Mouse (Mus musculus) limb, embryonic 10.5 days (tissue): Measurements from ENCODE around the gene Hrct1. TPM values are rescaled to one million over a fixed set of nuclear protein-coding genes. Genes with fewer than 3 reads are reported as not detected.
A peak's percentile ranks its signal among the peaks of the same experiment; 100 is the strongest.

Experiments used
- DNase-seq: peaks from one replicate; pipeline ENCODE4 v3.0.0-alpha.2; 2017; ENCODE audit warnings: low spot score
- H3K27ac ChIP-seq: fragments of 300-500 bp; sonication (generic); 2 replicates; pipeline ENCODE4 v1.5.1; 2016; ENCODE audit warnings: mild to moderate bottlenecking
- H3K27me3 ChIP-seq: fragments of 300-500 bp; sonication (generic); 2 replicates; pipeline ENCODE4 v1.6.1; 2016; ENCODE audit warnings: low read depth, mild to moderate bottlenecking; ENCODE audit not compliant: poor library complexity, severe bottlenecking
- H3K36me3 ChIP-seq: fragments of 300-500 bp; sonication (generic); 2 replicates; pipeline ENCODE4 v1.6.1; 2016; ENCODE audit warnings: mild to moderate bottlenecking, moderate library complexity
- H3K4me1 ChIP-seq: fragments of 300-500 bp; sonication (generic); 2 replicates; pipeline ENCODE4 v1.6.1; 2016
- H3K4me3 ChIP-seq: fragments of 300-500 bp; sonication (generic); 2 replicates; pipeline ENCODE4 v1.5.1; 2016; ENCODE audit warnings: mild to moderate bottlenecking, moderate library complexity
- H3K9me3 ChIP-seq: fragments of 300-500 bp; sonication (generic); replicated peaks from 2 replicates; pipeline ENCODE4 v1.6.1; 2016; ENCODE audit warnings: mild to moderate bottlenecking
- WGBS: fragments of 180-500 bp; shearing (Covaris S2); methylation state at CpG from one replicate; pipeline ENCODE4 v1.1.7; 2016; 5-methylcytosine and 5-hydroxymethylcytosine counted together
- polyA plus RNA-seq: library from polyadenylated mRNA; unstranded; fragments of >200 nt; fragmentation: Nextera tagmentation; extraction: Ambion mirVana; gene quantifications from 2 replicates; pipeline ENCODE4 v1.2.1, GENCODE M21; 2016

Gene Hrct1
- polyA plus RNA-seq, 1 experiment from 2014 or later, result 0.35 TPM

GRCm38 (mm10) chr4:43763410-43763809 is 36.4 kb downstream of the Hrct1 start:
- DNase-seq, result peak; percentile 53
- H3K4me3 ChIP-seq, result no peak overlapping the region
- H3K9me3 ChIP-seq, result no peaks in the 10 kb centered on the region
- peaks cover 11% of the 10 kb centered on the region for H3K4me1 ChIP-seq
- WGBS, result 24% methylated on average over 7 of the region's 7 CpGs
- H3K27ac ChIP-seq, result no peak overlapping the region
- no peaks in the 10 kb centered on the region for H3K27me3 ChIP-seq
- no peaks in the 10 kb centered on the region for H3K36me3 ChIP-seq

GRCm38 (mm10) chr4:43768341-43768740 is 41.4 kb downstream of the Hrct1 start:
- Histone ChIP-seq H3K9me3 (0 out of 2 replicates have a peak, but pooled peaks cover 2% of the 10 kb centered on the region), H3K27ac (no peak overlapping the region), H3K4me1 (no peaks in the 10 kb centered on the region), H3K36me3 (no peaks in the 10 kb centered on the region), H3K4me3 (no peak overlapping the region), H3K27me3 (no peaks in the 10 kb centered on the region)
- DNase-seq, result no peak
- 89% methylated on average over 5 of the region's 5 CpGs for WGBS

- no peak for DNase-seq
These were observed 42.4 kb downstream of the Hrct1 start for GRCm38 (mm10) chr4:43769374-43769773.

GRCm38 (mm10) chr4:43770909-43771308 is 43.9 kb downstream of the Hrct1 start, which contains the start of gene Olfr159:
TSS of gene Olfr159 (minus strand) at chr4:43771009.
- 84% methylated on average over 6 of the region's 6 CpGs for WGBS
- H3K4me3 ChIP-seq, result no peak within 1 kb of the TSS
- no peaks in the 10 kb centered on the region for H3K4me1 ChIP-seq
- no peaks in the 10 kb centered on the region for H3K27me3 ChIP-seq
- no peak for DNase-seq
- 0 out of 2 replicates have a peak, but pooled peaks cover 2% of the 10 kb centered on the region for H3K9me3 ChIP-seq
- no peak within 1 kb of the TSS for H3K27ac ChIP-seq
- H3K36me3 ChIP-seq, result no peaks in the 10 kb centered on the region

More at GRCm38 (mm10) chr4:43769374-43769773, 42.4 kb downstream of the Hrct1 start:
- no peaks in the 10 kb centered on the region for H3K36me3 ChIP-seq
- no peak overlapping the region for H3K4me3 ChIP-seq
- 94% methylated on average over 2 of the region's 2 CpGs for WGBS
- H3K27me3 ChIP-seq, result no peaks in the 10 kb centered on the region
- H3K4me1 ChIP-seq, result no peaks in the 10 kb centered on the region
- H3K27ac ChIP-seq, result no peak overlapping the region
- H3K9me3 ChIP-seq, result 0 out of 2 replicates have a peak, but pooled peaks cover 2% of the 10 kb centered on the region

GRCm38 (mm10) chr4:43771626-43772025 is 44.6 kb downstream of the Hrct1 start:
- H3K36me3 ChIP-seq, result no peaks in the 10 kb centered on the region
- 77% methylated on average over 6 of the region's 6 CpGs for WGBS
- no peaks in the 10 kb centered on the region for H3K27me3 ChIP-seq
- H3K4me3 ChIP-seq, result no peak overlapping the region
- no peak for DNase-seq
- no peaks in the 10 kb centered on the region for H3K4me1 ChIP-seq
- 0 out of 2 replicates have a peak, but pooled peaks cover 2% of the 10 kb centered on the region for H3K9me3 ChIP-seq
- H3K27ac ChIP-seq, result no peak overlapping the region

- Histone ChIP-seq H3K9me3 (0 out of 2 replicates have a peak, but pooled peaks cover 2% of the 10 kb centered on the region), H3K4me3 (no peak overlapping the region), H3K36me3 (no peaks in the 10 kb centered on the region), H3K27ac (no peak overlapping the region), H3K4me1 (no peaks in the 10 kb centered on the region), H3K27me3 (no peaks in the 10 kb centered on the region)
- WGBS, result 60% methylated on average over 2 of the region's 2 CpGs
- no peak for DNase-seq
These were observed 45.3 kb downstream of the Hrct1 start for GRCm38 (mm10) chr4:43772304-43772703.

Other genes with a start within 250 kb of the Hrct1 start
- not detected in 2 replicates for gene Sit1, start 243.5 kb upstream of the Hrct1 start, polyA plus RNA-seq
- gene Ccdc107, start 234.3 kb upstream of the Hrct1 start, polyA plus RNA-seq, result 44.3 and 50.8 TPM in 2 replicates
- 45.1 and 49.8 TPM in 2 replicates for gene Arhgef39, start 227.5 kb upstream of the Hrct1 start, polyA plus RNA-seq
- gene Car9, start 220.2 kb upstream of the Hrct1 start, polyA plus RNA-seq, result 1.0 and 1.3 TPM in 2 replicates
- 45.4 and 60.0 TPM in 2 replicates for gene Tpm2, start 203.4 kb upstream of the Hrct1 start, polyA plus RNA-seq
- gene Creb3, start 164.9 kb upstream of the Hrct1 start, polyA plus RNA-seq, result 27.3 and 40.5 TPM in 2 replicates
- 46.8 and 51.1 TPM in 2 replicates for gene Tln1, start 164.5 kb upstream of the Hrct1 start, polyA plus RNA-seq
- gene Rgp1, start 148.5 kb upstream of the Hrct1 start, polyA plus RNA-seq, result 22.7 and 30.0 TPM in 2 replicates
- gene Gba2, start 148.3 kb upstream of the Hrct1 start, polyA plus RNA-seq, result 24.3 and 29.2 TPM in 2 replicates
- gene Msmp, start 142.7 kb upstream of the Hrct1 start, polyA plus RNA-seq, result 0.44 TPM in 1 of 2 replicates, not detected in the other
- 2.8 and 4.8 TPM in 2 replicates for gene Npr2, start 95.3 kb upstream of the Hrct1 start, polyA plus RNA-seq
- gene Spag8, start 73.6 kb upstream of the Hrct1 start, polyA plus RNA-seq, result 1.0 and 1.2 TPM in 2 replicates
- 61.9 and 66.4 TPM in 2 replicates for gene Hint2, start 70.7 kb upstream of the Hrct1 start, polyA plus RNA-seq
- 2.2 and 3.4 TPM in 2 replicates for gene Tmem8b, start 58.2 kb upstream of the Hrct1 start, polyA plus RNA-seq
- 1.6 and 1.7 TPM in 2 replicates for gene Fam221b, start 58.0 kb upstream of the Hrct1 start, polyA plus RNA-seq
- not detected in 2 replicates for gene Olfr70, start 26.4 kb upstream of the Hrct1 start, polyA plus RNA-seq
- gene Olfr71, start 16.9 kb upstream of the Hrct1 start, polyA plus RNA-seq, result not detected in 2 replicates
- 0.05 and 0.10 TPM in 2 replicates for gene Spaar, start 2.8 kb downstream of the Hrct1 start, polyA plus RNA-seq
- not detected in 2 replicates for gene Olfr159, start 43.8 kb downstream of the Hrct1 start, polyA plus RNA-seq
- not detected in 2 replicates for gene Olfr156, start 96.7 kb downstream of the Hrct1 start, polyA plus RNA-seq
- not detected in 2 replicates for gene Olfr157, start 113.0 kb downstream of the Hrct1 start, polyA plus RNA-seq
- not detected in 2 replicates for gene Olfr155, start 124.4 kb downstream of the Hrct1 start, polyA plus RNA-seq
- 20.2 and 22.9 TPM in 2 replicates for gene Reck, start 148.3 kb downstream of the Hrct1 start, polyA plus RNA-seq
- gene Glipr2, start 230.2 kb downstream of the Hrct1 start, polyA plus RNA-seq, result 30.1 and 44.7 TPM in 2 replicates